Mouse (Mus musculus) midbrain, postnatal 0 days (tissue): ENCODE measurements at regions not wholly inside any gene's neighbourhood (a gene's known extent, or its start where the extent isn't known, plus 50 kb on each side); places are given as distances from the start of the nearest gene placed in this dataset.
A peak's percentile ranks its signal among the peaks of the same experiment; 100 is the strongest.

Experiments
- ATAC-seq: fragments of 200-750 bp; cut with Nextera tagmentation; 2 replicates; pipeline ENCODE4 v1.8.0; 2017; ENCODE audit warnings: moderate number of reproducible peaks, mild to moderate bottlenecking, moderate TSS enrichment, moderate library complexity; ENCODE audit not compliant: low FRiP score
- DNase-seq: peaks from one replicate; pipeline ENCODE4 v3.0.0-alpha.2; 2015; ENCODE audit warnings: low spot score
- H3K27ac ChIP-seq: fragments of 300-500 bp; sonication (generic); 2 replicates; pipeline ENCODE4 v1.5.1; 2014; ENCODE audit warnings: low read depth, mild to moderate bottlenecking, low read length, mixed read lengths
- H3K27me3 ChIP-seq: fragments of 300-500 bp; sonication (generic); 2 replicates; pipeline ENCODE4 v1.6.1; 2014; ENCODE audit warnings: low read length, control low read depth, mixed read lengths; ENCODE audit not compliant: insufficient read depth
- H3K36me3 ChIP-seq: fragments of 300-500 bp; sonication (generic); 2 replicates; pipeline ENCODE4 v1.6.1; 2014; ENCODE audit warnings: low read length, control low read depth, mixed read lengths; ENCODE audit not compliant: insufficient read depth
- H3K4me1 ChIP-seq: fragments of 300-500 bp; sonication (generic); 2 replicates; pipeline ENCODE4 v1.6.1; 2014; ENCODE audit warnings: mild to moderate bottlenecking, control low read depth, antibody characterized with exemption, low read length, mixed read lengths; ENCODE audit not compliant: insufficient read depth
- H3K4me2 ChIP-seq: fragments of 300-500 bp; sonication (generic); 2 replicates; pipeline ENCODE4 v1.6.1; 2014; ENCODE audit warnings: low read depth, mild to moderate bottlenecking, low read length, mixed read lengths; ENCODE audit not compliant: poor library complexity, severe bottlenecking
- H3K4me3 ChIP-seq: fragments of 300-500 bp; sonication (generic); 2 replicates; pipeline ENCODE4 v1.5.1; 2014; ENCODE audit warnings: low read depth, mild to moderate bottlenecking, low read length, moderate library complexity
- H3K9ac ChIP-seq: fragments of 300-500 bp; sonication (generic); replicated peaks from 2 replicates; pipeline ENCODE4 v1.6.1; 2014; ENCODE audit warnings: mild to moderate bottlenecking, low read length, moderate library complexity, mixed read lengths; ENCODE audit not compliant: poor library complexity, severe bottlenecking
- H3K9me3 ChIP-seq: fragments of 300-500 bp; sonication (generic); 2 replicates; pipeline ENCODE4 v1.6.1; 2016; ENCODE audit warnings: low read length, control low read depth
- CTCF ChIP-seq: IDR thresholded peaks from 2 replicates; pipeline ENCODE4 v1.5.1; 2016; ENCODE audit warnings: antibody characterized with exemption, mild to moderate bottlenecking
- WGBS: fragments of 180-500 bp; shearing (Covaris S2); extraction: QIAGEN DNeasy Blood & Tissue Kit; methylation state at CpG from one replicate; pipeline ENCODE4 v1.1.7; 2014; 5-methylcytosine and 5-hydroxymethylcytosine counted together

- Histone ChIP-seq H3K36me3 (no peaks in the 10 kb centered on the region), H3K4me1 (no peaks in the 10 kb centered on the region), H3K27me3 (no peaks in the 10 kb centered on the region), H3K9ac (no peak overlapping the region), H3K9me3 (no peaks in the 10 kb centered on the region), H3K4me3 (no peak overlapping the region), H3K27ac (no peak overlapping the region), H3K4me2 (no peak overlapping the region)
- 75% methylated on average over 2 of the region's 2 CpGs for WGBS
- DNase-seq, result peak; percentile 62
- no peak for ATAC-seq
- no peak for TF ChIP-seq CTCF
Observed at GRCm38 (mm10) chr12:62768930-62769329, 1246.0 kb downstream of the Lrfn5 start.

GRCm38 (mm10) chr12:62769895-62770294 is 1246.9 kb downstream of the Lrfn5 start:
- DNase-seq (no peak), ATAC-seq (no peak)
- Histone ChIP-seq H3K9me3 (no peaks in the 10 kb centered on the region), H3K9ac (no peak overlapping the region), H3K4me3 (no peak overlapping the region), H3K4me2 (no peak overlapping the region), H3K4me1 (no peaks in the 10 kb centered on the region), H3K36me3 (no peaks in the 10 kb centered on the region), H3K27ac (no peak overlapping the region), H3K27me3 (no peaks in the 10 kb centered on the region)
- WGBS, result 91% methylated on average over 3 of the region's 3 CpGs
- no peak for TF ChIP-seq CTCF

- DNase-seq (no peak), ATAC-seq (no peak)
- no peaks in the 10 kb centered on the region for H3K27me3 ChIP-seq
- no peak overlapping the region for H3K27ac ChIP-seq
- no peak overlapping the region for H3K9ac ChIP-seq
- 57% methylated on average over 1 of the region's 1 CpGs for WGBS
- no peaks in the 10 kb centered on the region for H3K36me3 ChIP-seq
- H3K9me3 ChIP-seq, result no peaks in the 10 kb centered on the region
- no peak for TF ChIP-seq CTCF
- H3K4me1 ChIP-seq, result no peaks in the 10 kb centered on the region
- no peak overlapping the region for H3K4me3 ChIP-seq
- no peak overlapping the region for H3K4me2 ChIP-seq
Observed at GRCm38 (mm10) chr12:62775974-62776373, 1253.0 kb downstream of the Lrfn5 start.

GRCm38 (mm10) chr12:62812781-62813180 is 1289.8 kb downstream of the Lrfn5 start:
- DNase-seq, result peak; percentile 52
- WGBS, result 70% methylated on average over 1 of the region's 1 CpGs
- Histone ChIP-seq H3K9ac (no peak overlapping the region), H3K4me1 (no peaks in the 10 kb centered on the region), H3K4me2 (no peak overlapping the region), H3K27me3 (no peaks in the 10 kb centered on the region), H3K36me3 (no peaks in the 10 kb centered on the region), H3K9me3 (no peaks in the 10 kb centered on the region), H3K27ac (no peak overlapping the region), H3K4me3 (no peak overlapping the region)
- ATAC-seq, result no peak
- TF ChIP-seq CTCF, result no peak
